In the genomic region with DNA sequence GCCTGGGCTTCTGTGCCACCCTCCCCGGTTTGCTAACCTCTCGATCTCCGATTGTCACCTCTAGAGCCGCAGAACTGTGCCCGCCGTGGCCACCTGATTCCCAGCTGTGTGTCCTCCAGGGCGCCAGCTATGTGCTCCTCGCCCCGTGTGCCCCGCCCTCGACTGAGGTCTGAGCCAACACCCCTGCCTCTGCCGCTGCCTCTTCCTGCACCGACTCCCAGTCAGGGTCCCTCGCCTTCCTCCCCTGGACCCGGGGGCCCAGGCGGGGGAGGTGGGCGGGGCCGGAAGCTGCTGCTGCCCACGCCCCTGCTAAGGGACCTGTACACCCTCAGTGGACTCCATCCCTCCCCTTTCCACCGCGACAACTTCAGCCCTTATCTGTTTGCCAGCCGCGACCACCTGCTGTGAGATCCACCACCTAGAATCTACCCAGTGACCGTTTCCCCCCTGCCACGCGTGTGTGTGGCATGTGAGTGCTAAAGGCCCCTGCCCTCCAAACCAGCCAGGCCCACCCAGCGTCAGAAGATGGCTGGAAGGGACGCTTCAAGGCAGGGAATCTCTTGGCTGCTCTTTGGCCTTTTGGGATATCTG, we compare ENCODE assay signal across 8 mouse cellular contexts. TPM values are rescaled to one million over a fixed set of nuclear protein-coding genes. Genes with fewer than 3 reads are reported as not detected.
DNase-seq lines count a peak whose midpoint lies in the region; ATAC-seq and TF ChIP-seq lines count a peak whose summit lies in the region.

No protein-coding gene starts in this region.

- peaks cover 48% of the 10 kb centered on the region for H3K27me3 ChIP-seq in forebrain, embryonic 10.5 days (ENCODE audit: poor library complexity, severe bottlenecking)
- H3K27me3 ChIP-seq in forebrain, embryonic 16.5 days (replicated peaks; ENCODE audit: control insufficient read depth, insufficient read depth, low read length), result peaks cover 3% of the 10 kb centered on the region; the same call in 1 of the 2 replicates
- H3K27me3 ChIP-seq in kidney, embryonic 16.5 days (ENCODE audit: insufficient read depth, low read length), result 0 out of 2 replicates have a peak, but pooled peaks cover 6% of the 10 kb centered on the region
- H3K27me3 ChIP-seq in liver, embryonic 14.5 days (ENCODE audit: control insufficient read depth, insufficient read depth, low read length), result no peaks in the 10 kb centered on the region; the same call in 1 of the 2 replicates

- peak overlapping the region; percentile 39 for H3K4me3 ChIP-seq in forebrain, embryonic 10.5 days
- no peak overlapping the region for H3K4me3 ChIP-seq in forebrain, embryonic 16.5 days (replicated peaks; ENCODE audit: low read length)
- H3K4me3 ChIP-seq in kidney, embryonic 16.5 days (ENCODE audit: low read length), result no peak overlapping the region
- no peak overlapping the region for H3K4me3 ChIP-seq in liver, embryonic 14.5 days (ENCODE audit: insufficient read depth in 1 of 2, low read depth in 2 of 2, low read length in 2 of 2)

- WGBS in forebrain, embryonic 10.5 days, result 5% methylated on average over 28 of the region's 28 CpGs
- 9% methylated on average over 28 of the region's 28 CpGs for WGBS in forebrain, embryonic 16.5 days
- WGBS in kidney, embryonic 16.5 days, result 5% methylated on average over 28 of the region's 28 CpGs
- WGBS in liver, embryonic 14.5 days (ENCODE audit: insufficient replicate concordance), result 2% methylated on average over 25 of the region's 28 CpGs

- no peak for TF ChIP-seq CTCF in liver, embryonic 14.5 days (IDR thresholded peaks at IDR 0.05; ENCODE audit: low read depth)

- H3K27ac ChIP-seq in forebrain, embryonic 10.5 days, result no peak overlapping the region
- H3K27ac ChIP-seq in forebrain, embryonic 16.5 days (ENCODE audit: low read length), result no peak overlapping the region
- no peak overlapping the region for H3K27ac ChIP-seq in kidney, embryonic 16.5 days (ENCODE audit: low read length)
- H3K27ac ChIP-seq in liver, embryonic 14.5 days, result no peak overlapping the region

- H3K9ac ChIP-seq in forebrain, embryonic 16.5 days (replicated peaks; ENCODE audit: low read depth, low read length), result no peak overlapping the region
- H3K9ac ChIP-seq in kidney, embryonic 16.5 days (replicated peaks; ENCODE audit: low read length), result no peak overlapping the region
- no peak overlapping the region for H3K9ac ChIP-seq in liver, embryonic 14.5 days (replicated peaks)

- no peak for TF ChIP-seq EP300 in liver, embryonic 14.5 days (IDR thresholded peaks at IDR 0.05; ENCODE audit: low read depth)

- H3K4me2 ChIP-seq in forebrain, embryonic 16.5 days (ENCODE audit: low read length), result no peak overlapping the region
- H3K4me2 ChIP-seq in kidney, embryonic 16.5 days (replicated peaks; ENCODE audit: low read depth, low read length), result peak overlapping the region; percentile 11; the same call in 1 of the 2 replicates
- H3K4me2 ChIP-seq in liver, embryonic 14.5 days (ENCODE audit: low read depth), result peak overlapping the region; percentile 32

- no peak for DNase-seq in forebrain, embryonic 10.5 days (ENCODE audit: extremely low spot score, low spot score)
- no peak for DNase-seq in kidney, postnatal 14 days
- peak; percentile 19 for DNase-seq in T-cell, adult 2 months (ENCODE audit: low spot score)
- no peak for DNase-seq in liver, embryonic 14.5 days (ENCODE audit: low read depth in 3 of 3, low spot score in 3 of 3)
- no peak for DNase-seq in cerebellum, adult 11 months
- no peak for DNase-seq in right cerebral cortex, postnatal 4 days

- ATAC-seq in forebrain, embryonic 16.5 days, result no peak
- ATAC-seq in kidney, embryonic 16.5 days (ENCODE audit: low FRiP score, low TSS enrichment), result no peak
- ATAC-seq in liver, embryonic 14.5 days (ENCODE audit: insufficient read depth), result no peak; the same call in 1 of the 2 replicates

- peaks cover 19% of the 10 kb centered on the region for H3K4me1 ChIP-seq in forebrain, embryonic 10.5 days
- H3K4me1 ChIP-seq in forebrain, embryonic 16.5 days (replicated peaks; ENCODE audit: control insufficient read depth, insufficient read depth, low read length), result no peaks in the 10 kb centered on the region
- H3K4me1 ChIP-seq in kidney, embryonic 16.5 days (ENCODE audit: insufficient read depth, low read length), result peaks cover 4% of the 10 kb centered on the region; the same call in 1 of the 2 replicates
- H3K4me1 ChIP-seq in liver, embryonic 14.5 days (replicated peaks; ENCODE audit: control insufficient read depth in 2 of 2, insufficient read depth in 2 of 2, low read length in 1 of 2), result 0 out of 4 replicates have a peak, but pooled peaks cover 0 to 2% of the 10 kb centered on the region in 2 experiments

- no peaks in the 10 kb centered on the region for H3K36me3 ChIP-seq in forebrain, embryonic 10.5 days (replicated peaks)
- peaks cover 5% of the 10 kb centered on the region; the same call in 1 of the 2 replicates for H3K36me3 ChIP-seq in forebrain, embryonic 16.5 days (ENCODE audit: control insufficient read depth, insufficient read depth)
- no peaks in the 10 kb centered on the region for H3K36me3 ChIP-seq in kidney, embryonic 16.5 days (ENCODE audit: insufficient read depth, low read length)
- H3K36me3 ChIP-seq in liver, embryonic 14.5 days (replicated peaks; ENCODE audit: control insufficient read depth, insufficient read depth, low read depth), result no peaks in the 10 kb centered on the region

- H3K9me3 ChIP-seq in forebrain, embryonic 10.5 days, result no peaks in the 10 kb centered on the region
- H3K9me3 ChIP-seq in forebrain, embryonic 16.5 days (ENCODE audit: control insufficient read depth, low read length), result no peaks in the 10 kb centered on the region
- no peaks in the 10 kb centered on the region for H3K9me3 ChIP-seq in kidney, embryonic 16.5 days (ENCODE audit: low read length)
- H3K9me3 ChIP-seq in liver, embryonic 14.5 days (ENCODE audit: control insufficient read depth, low read length), result no peaks in the 10 kb centered on the region

RNA-seq across cellular contexts. Expression of a gene that starts 7.9 kb away (rescaled TPM):
- 7.2 and 9.6 TPM in 2 replicates for polyA plus RNA-seq in forebrain, embryonic 10.5 days (2016; fragmentation: Nextera tagmentation; extraction: Ambion mirVana)
- polyA plus RNA-seq in forebrain, embryonic 16.5 days (2015; fragmentation: Nextera tagmentation; extraction: Ambion mirVana), result 9.0 and 12.5 TPM in 2 replicates
- polyA plus RNA-seq in kidney, embryonic 16.5 days (2015; fragmentation: Nextera tagmentation; extraction: Ambion mirVana), result 9.0 TPM in 2 replicates
- 1.4 TPM in 2 replicates for polyA plus RNA-seq in liver, embryonic 14.5 days (2012; rRNA removed)
- 3.5 and 3.6 TPM in 2 replicates for polyA plus RNA-seq in liver, embryonic 14.5 days (2014; fragmentation: Nextera tagmentation; extraction: Ambion mirVana)

RNA-seq across cellular contexts. Expression of a gene that starts 10.8 kb away (rescaled TPM):
- 9.0 and 11.5 TPM in 2 replicates for polyA plus RNA-seq in forebrain, embryonic 10.5 days (2016; fragmentation: Nextera tagmentation; extraction: Ambion mirVana)
- 74.1 and 89.9 TPM in 2 replicates for polyA plus RNA-seq in forebrain, embryonic 16.5 days (2015; fragmentation: Nextera tagmentation; extraction: Ambion mirVana)
- 10.4 and 10.7 TPM in 2 replicates for polyA plus RNA-seq in kidney, embryonic 16.5 days (2015; fragmentation: Nextera tagmentation; extraction: Ambion mirVana)
- 2.6 and 3.9 TPM in 2 replicates for polyA plus RNA-seq in liver, embryonic 14.5 days (2012; rRNA removed)
- 0.99 and 1.3 TPM in 2 replicates for polyA plus RNA-seq in liver, embryonic 14.5 days (2014; fragmentation: Nextera tagmentation; extraction: Ambion mirVana)

RNA-seq across cellular contexts. Expression of a gene that starts 15.7 kb away (rescaled TPM):
- polyA plus RNA-seq in forebrain, embryonic 10.5 days (2016; fragmentation: Nextera tagmentation; extraction: Ambion mirVana), result 10.2 and 10.8 TPM in 2 replicates
- 1.6 and 1.8 TPM in 2 replicates for polyA plus RNA-seq in forebrain, embryonic 16.5 days (2015; fragmentation: Nextera tagmentation; extraction: Ambion mirVana)
- polyA plus RNA-seq in kidney, embryonic 16.5 days (2015; fragmentation: Nextera tagmentation; extraction: Ambion mirVana), result 11.8 and 15.7 TPM in 2 replicates
- 146 and 180 TPM in 2 replicates for polyA plus RNA-seq in liver, embryonic 14.5 days (2012; rRNA removed)
- 82.6 and 96.5 TPM in 2 replicates for polyA plus RNA-seq in liver, embryonic 14.5 days (2014; fragmentation: Nextera tagmentation; extraction: Ambion mirVana)

RNA-seq across cellular contexts. Expression of a gene that starts 20.3 kb away (rescaled TPM):
- 32.0 and 33.7 TPM in 2 replicates for polyA plus RNA-seq in forebrain, embryonic 10.5 days (2016; fragmentation: Nextera tagmentation; extraction: Ambion mirVana)
- 47.7 and 54.8 TPM in 2 replicates for polyA plus RNA-seq in forebrain, embryonic 16.5 days (2015; fragmentation: Nextera tagmentation; extraction: Ambion mirVana)
- 70.3 and 75.4 TPM in 2 replicates for polyA plus RNA-seq in kidney, embryonic 16.5 days (2015; fragmentation: Nextera tagmentation; extraction: Ambion mirVana)
- polyA plus RNA-seq in liver, embryonic 14.5 days (2012; rRNA removed), result 37.5 and 61.5 TPM in 2 replicates
- polyA plus RNA-seq in liver, embryonic 14.5 days (2014; fragmentation: Nextera tagmentation; extraction: Ambion mirVana), result 106 and 110 TPM in 2 replicates

RNA-seq across cellular contexts. Expression of a gene that starts 20.4 kb away (rescaled TPM):
- polyA plus RNA-seq in forebrain, embryonic 10.5 days (2016; fragmentation: Nextera tagmentation; extraction: Ambion mirVana), result 3.5 and 3.6 TPM in 2 replicates
- 5.4 and 11.9 TPM in 2 replicates for polyA plus RNA-seq in forebrain, embryonic 16.5 days (2015; fragmentation: Nextera tagmentation; extraction: Ambion mirVana)
- 5.4 and 6.0 TPM in 2 replicates for polyA plus RNA-seq in kidney, embryonic 16.5 days (2015; fragmentation: Nextera tagmentation; extraction: Ambion mirVana)
- polyA plus RNA-seq in liver, embryonic 14.5 days (2012; rRNA removed), result 1.2 and 1.4 TPM in 2 replicates
- 0.52 and 0.58 TPM in 2 replicates for polyA plus RNA-seq in liver, embryonic 14.5 days (2014; fragmentation: Nextera tagmentation; extraction: Ambion mirVana)
